Mouse (Mus musculus): ENCODE measurements around the gene Gmcl1. TPM values are rescaled to one million over a fixed set of nuclear protein-coding genes. Genes with fewer than 3 reads are reported as not detected.

The Gmcl1 gene
- total and polyA plus RNA-seq, 3 experiments: 15.9 to 67.0 (median 21.5) TPM

- peak; percentile 60 for DNase-seq (ENCODE audit: low read depth, low spot score)
- H3K4me1 ChIP-seq (ENCODE audit: control insufficient read depth in 1 of 2, insufficient read depth in 2 of 2, low read length in 2 of 2): peaks cover 0 to 13% of the 10 kb centered on the region in 2 experiments; a peak in 2 of 4 replicates
- no peak overlapping the region for H3K9ac ChIP-seq (ENCODE audit: control insufficient read depth, low read depth, low read length, poor library complexity, severe bottlenecking)
- H3K36me3 ChIP-seq (ENCODE audit: control insufficient read depth in 1 of 2, insufficient read depth in 2 of 2, low read length in 2 of 2): peaks cover 5 to 7% of the 10 kb centered on the region in 2 experiments; a peak in 3 of 4 replicates
- TF ChIP-seq SMC3 (IDR thresholded peaks at IDR 0.05; ENCODE audit: low read depth, low read length): peak; percentile 51
- 0 out of 2 replicates have a peak, but pooled peaks have one; percentile 36 for TF ChIP-seq SIN3A (IDR thresholded peaks at IDR 0.05; ENCODE audit: low read length)
- no peak for TF ChIP-seq TAL1 (IDR thresholded peaks at IDR 0.05; ENCODE audit: low read length)
- no peak for TF ChIP-seq MAX (IDR thresholded peaks at IDR 0.05; ENCODE audit: low read length)
- no peak for TF ChIP-seq NRF1 (IDR thresholded peaks at IDR 0.05; ENCODE audit: insufficient read depth, low read depth, low read length, poor library complexity, severe bottlenecking)
- no peak for TF ChIP-seq KAT2A (conservative IDR thresholded peaks at IDR 0.05; ENCODE audit: low read depth, low read length)
- peak; percentile 38 for TF ChIP-seq RAD21 (IDR thresholded peaks at IDR 0.05; ENCODE audit: low read depth, low read length)
- no peak for TF ChIP-seq MEF2A (IDR thresholded peaks at IDR 0.05; ENCODE audit: extremely low read depth, insufficient replicate concordance, low read depth, low read length, poor library complexity, severe bottlenecking)
- TF ChIP-seq ZNF384 (IDR thresholded peaks at IDR 0.05; ENCODE audit: low read depth, low read length): no peak
- no peak for TF ChIP-seq EP300 (IDR thresholded peaks at IDR 0.05; ENCODE audit: low read depth in 1 of 2, low read length in 2 of 2)
- no peak for TF ChIP-seq ZKSCAN1 (IDR thresholded peaks at IDR 0.05; ENCODE audit: low read depth, low read length)
- 0 out of 2 replicates have a peak, but pooled peaks have one; percentile 21 for TF ChIP-seq ZC3H11A (IDR thresholded peaks at IDR 0.05; ENCODE audit: low read depth, low read length)
- peak; percentile 39 to 53 (median 53) for TF ChIP-seq CTCF (IDR thresholded peaks at IDR 0.05 in 2 of 3, conservative IDR thresholded peaks at IDR 0.05 in 1 of 3; ENCODE audit: control insufficient read depth in 1 of 3, insufficient read depth in 1 of 3, low read depth in 2 of 3, low read length in 3 of 3, poor library complexity in 1 of 3, severe bottlenecking in 1 of 3)
- H3K4me3 ChIP-seq (ENCODE audit: control insufficient read depth in 1 of 2, insufficient read depth in 1 of 2, low read depth in 2 of 2, low read length in 2 of 2): no peak overlapping the region
- no peaks in the 10 kb centered on the region for H3K79me2 ChIP-seq (ENCODE audit: control insufficient read depth, insufficient read depth, low read length, poor library complexity)
- no peak overlapping the region for H3K27ac ChIP-seq (ENCODE audit: control insufficient read depth, low read depth, low read length)
- H3K9me3 ChIP-seq (replicated peaks; ENCODE audit: insufficient read depth, low read length): no peaks in the 10 kb centered on the region
- H3K27me3 ChIP-seq (ENCODE audit: control insufficient read depth in 1 of 2, insufficient read depth in 2 of 2, low read length in 2 of 2): no peaks in the 10 kb centered on the region
Observed at GRCm38 (mm10) chr6:86754105-86754863, 21.1 kb upstream of the Gmcl1 start.

GRCm38 (mm10) chr6:86752843-86753485, 19.8 kb upstream of the Gmcl1 start:
- TF ChIP-seq ZC3H11A (IDR thresholded peaks at IDR 0.05; ENCODE audit: low read depth, low read length) (no peak), USF2 (IDR thresholded peaks at IDR 0.05; ENCODE audit: borderline replicate concordance in 1 of 2, insufficient read depth in 1 of 2, low read depth in 1 of 2, low read length in 2 of 2) (no peak), BHLHE40 (IDR thresholded peaks at IDR 0.05; ENCODE audit: borderline replicate concordance, low read depth, low read length) (no peak), MAFK (IDR thresholded peaks at IDR 0.05; ENCODE audit: borderline replicate concordance, low read depth, low read length) (no peak), MAX (IDR thresholded peaks at IDR 0.05; ENCODE audit: low read length) (no peak), USF1 (IDR thresholded peaks at IDR 0.05; ENCODE audit: low read depth, low read length) (no peak), MEF2A (IDR thresholded peaks at IDR 0.05; ENCODE audit: extremely low read depth, insufficient replicate concordance, low read depth, low read length, poor library complexity, severe bottlenecking) (no peak), TBP (IDR thresholded peaks at IDR 0.05; ENCODE audit: low read depth, low read length) (no peak), MYB (IDR thresholded peaks at IDR 0.05; ENCODE audit: low read depth, low read length) (no peak), TCF12 (IDR thresholded peaks at IDR 0.05; ENCODE audit: low read depth, low read length) (no peak), RAD21 (IDR thresholded peaks at IDR 0.05; ENCODE audit: low read depth, low read length) (no peak), NRF1 (IDR thresholded peaks at IDR 0.05; ENCODE audit: insufficient read depth, low read depth, low read length, poor library complexity, severe bottlenecking) (no peak), GABPA (IDR thresholded peaks at IDR 0.05; ENCODE audit: low read depth, low read length) (no peak), POLR2A (IDR thresholded peaks at IDR 0.05; ENCODE audit: control insufficient read depth in 1 of 2, insufficient read depth in 1 of 2, low read depth in 1 of 2, low read length in 2 of 2, poor library complexity in 1 of 2) (no peak), MYC (IDR thresholded peaks at IDR 0.05; ENCODE audit: low read depth, low read length) (no peak)
- Histone ChIP-seq H3K36me3 (ENCODE audit: control insufficient read depth in 1 of 2, insufficient read depth in 2 of 2, low read length in 2 of 2) (peaks cover 3 to 7% of the 10 kb centered on the region in 2 experiments; a peak in 3 of 4 replicates), H3K4me1 (ENCODE audit: control insufficient read depth in 1 of 2, insufficient read depth in 2 of 2, low read length in 2 of 2) (peaks cover 0 to 14% of the 10 kb centered on the region in 2 experiments; a peak in 2 of 4 replicates), H3K27ac (ENCODE audit: control insufficient read depth, low read depth, low read length) (no peak overlapping the region), H3K9me3 (replicated peaks; ENCODE audit: insufficient read depth, low read length) (no peaks in the 10 kb centered on the region), H3K79me2 (ENCODE audit: control insufficient read depth, insufficient read depth, low read length, poor library complexity) (no peaks in the 10 kb centered on the region), H3K27me3 (ENCODE audit: control insufficient read depth in 1 of 2, insufficient read depth in 2 of 2, low read length in 2 of 2) (no peaks in the 10 kb centered on the region), H3K4me3 (ENCODE audit: control insufficient read depth in 1 of 2, insufficient read depth in 1 of 2, low read depth in 2 of 2, low read length in 2 of 2) (no peak overlapping the region), H3K9ac (ENCODE audit: control insufficient read depth, low read depth, low read length, poor library complexity, severe bottlenecking) (no peak overlapping the region)
- no peak for DNase-seq (ENCODE audit: low read depth, low spot score)

All from MEL (cell line).